Mouse (Mus musculus) lung, postnatal 0 days (tissue): ENCODE results near the gene Gm48551. TPM values are rescaled to one million over a fixed set of nuclear protein-coding genes. Genes with fewer than 3 reads are reported as not detected.

ENCODE experiments used
- ATAC-seq: fragments of 200-750 bp; cut with Nextera tagmentation; 2 replicates; pipeline ENCODE4 v1.8.0; 2017; ENCODE audit warnings: moderate library complexity
- DNase-seq: peaks from one replicate; pipeline ENCODE4 v3.0.0-alpha.2; 2016; ENCODE audit warnings: low spot score
- H3K27ac ChIP-seq: fragments of 300-500 bp; sonication (generic); 2 replicates; pipeline ENCODE4 v1.5.1; 2014; ENCODE audit warnings: antibody characterized with exemption, mild to moderate bottlenecking, low read length, mixed read lengths
- H3K27me3 ChIP-seq: fragments of 300-500 bp; sonication (generic); replicated peaks from 2 replicates; pipeline ENCODE4 v1.6.1; 2014; ENCODE audit warnings: low read length, mixed read lengths; ENCODE audit not compliant: insufficient read depth
- H3K36me3 ChIP-seq: fragments of 300-500 bp; sonication (generic); 2 replicates; pipeline ENCODE4 v1.6.1; 2014; ENCODE audit warnings: low read length, mixed read lengths; ENCODE audit not compliant: insufficient read depth
- H3K4me1 ChIP-seq: fragments of 300-500 bp; sonication (generic); 2 replicates; pipeline ENCODE4 v1.6.1; 2014; ENCODE audit warnings: antibody characterized with exemption, low read depth, low read length, mixed read lengths; ENCODE audit not compliant: insufficient read depth
- H3K4me2 ChIP-seq: fragments of 300-500 bp; sonication (generic); replicated peaks from 2 replicates; pipeline ENCODE4 v1.6.1; 2014; ENCODE audit warnings: low read depth, mild to moderate bottlenecking, low read length, moderate library complexity, mixed read lengths
- H3K4me3 ChIP-seq: fragments of 300-500 bp; sonication (generic); 2 replicates; pipeline ENCODE4 v1.5.1; 2014; ENCODE audit warnings: low read depth, low read length
- H3K9ac ChIP-seq: fragments of 300-500 bp; sonication (generic); replicated peaks from 2 replicates; pipeline ENCODE4 v1.6.1; 2014; ENCODE audit warnings: low read depth, mild to moderate bottlenecking
- H3K9me3 ChIP-seq: fragments of 300-500 bp; sonication (generic); 2 replicates; pipeline ENCODE4 v1.6.1; 2016; ENCODE audit warnings: low read length, mixed read lengths
- CTCF ChIP-seq: IDR thresholded peaks from 2 replicates; pipeline ENCODE4 v1.5.1; 2016; ENCODE audit warnings: antibody characterized with exemption, mild to moderate bottlenecking
- EP300 ChIP-seq: IDR thresholded peaks from 2 replicates; pipeline ENCODE4 v1.6.1; 2016; ENCODE audit warnings: antibody characterized with exemption, mild to moderate bottlenecking, control low read depth
- WGBS: fragments of 180-500 bp; shearing (Covaris S2); extraction: QIAGEN DNeasy Blood & Tissue Kit; methylation state at CpG from one replicate; pipeline ENCODE4 v1.1.7; 2014; 5-methylcytosine and 5-hydroxymethylcytosine counted together
- polyA plus RNA-seq: library from polyadenylated mRNA; unstranded; fragments of >200 nt; fragmentation: Nextera tagmentation; extraction: Ambion mirVana; gene quantifications from 2 replicates; pipeline ENCODE4 v1.2.1, GENCODE M21; 2015

Gm48551 gene
- polyA plus RNA-seq, 1 experiment from 2014 or later, result 2.4 TPM

DNA sequence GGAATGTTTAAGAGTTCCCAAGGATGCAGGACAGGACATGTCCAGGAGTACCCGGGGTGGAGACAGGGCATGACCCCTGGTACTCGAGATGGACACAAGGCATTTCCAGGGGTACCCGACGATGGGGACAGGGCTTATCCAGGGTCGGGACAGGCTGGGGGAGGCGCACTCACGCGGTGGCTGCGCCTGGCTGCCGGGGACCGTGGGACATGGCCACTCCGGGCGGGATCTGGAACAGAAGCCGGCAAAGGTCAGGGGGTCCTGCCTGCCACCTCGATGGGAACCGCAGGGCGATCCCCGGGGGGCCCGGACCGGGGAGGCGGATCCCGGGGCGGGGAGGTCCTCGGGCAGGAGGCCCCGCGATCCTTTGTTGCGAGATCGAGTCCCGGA, 34.3 kb upstream of the Gm48551 start:
- TF ChIP-seq EP300 (no peak), CTCF (no peak)
- 0 out of 2 replicates have a peak, but pooled peaks cover 2% of the 10 kb centered on the region for H3K4me1 ChIP-seq
- peak overlapping the region; percentile 68 for H3K4me3 ChIP-seq
- peak overlapping the region; percentile 94 for H3K4me2 ChIP-seq
- under 1% methylated on average over 29 of the region's 29 CpGs for WGBS
- H3K36me3 ChIP-seq, result no peaks in the 10 kb centered on the region
- peak overlapping the region; percentile 68 for H3K9ac ChIP-seq
- H3K27me3 ChIP-seq, result no peaks in the 10 kb centered on the region
- no peaks in the 10 kb centered on the region for H3K9me3 ChIP-seq
- H3K27ac ChIP-seq, result peak overlapping the region; percentile 76
- DNase-seq, result no peak
- no peak for ATAC-seq

DNA sequence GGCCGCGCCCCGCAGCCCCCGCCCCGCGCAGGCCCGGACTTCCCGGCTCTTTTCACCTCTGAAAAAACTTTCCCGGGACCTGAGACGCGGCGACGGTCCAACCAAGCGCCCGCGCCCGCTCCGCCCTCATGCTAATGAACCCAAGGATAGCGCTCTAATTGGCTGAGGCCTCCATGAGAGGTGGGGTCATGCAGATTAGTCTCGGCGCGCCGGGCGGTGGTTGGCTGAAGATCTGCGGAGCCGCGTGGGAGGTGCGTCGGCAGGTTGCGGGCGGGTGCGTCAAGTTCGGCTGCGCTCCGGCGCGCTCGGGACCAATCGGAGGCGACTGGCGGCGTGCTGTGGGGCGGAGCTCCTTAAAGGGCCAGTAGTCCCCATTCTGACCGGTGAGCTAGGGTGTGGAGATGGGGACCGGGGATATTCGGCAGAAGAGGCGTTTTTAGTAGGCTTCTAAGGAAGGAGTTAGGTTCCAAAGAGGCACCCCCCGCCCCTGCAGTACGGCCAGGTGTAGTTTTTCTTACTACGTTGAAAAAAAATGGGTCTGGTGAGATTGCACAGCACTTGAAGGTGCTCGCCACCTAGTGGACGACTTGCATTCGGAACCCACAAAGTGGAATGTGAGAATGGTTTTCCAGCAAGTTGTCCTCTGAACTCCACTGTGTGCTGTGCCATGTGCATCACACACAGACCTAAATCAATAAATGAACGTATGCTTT, 33.8 kb upstream of the Gm48551 start, which contains the start of gene Hmg20b:
TSS of gene Hmg20b (minus strand) at position 130 of the 713 bp plus-strand sequence.
- Histone ChIP-seq H3K4me3 (peak within 1 kb of the TSS; percentile 68), H3K9me3 (no peaks in the 10 kb centered on the region), H3K36me3 (no peaks in the 10 kb centered on the region), H3K4me2 (peak within 1 kb of the TSS; percentile 94), H3K4me1 (0 out of 2 replicates have a peak, but pooled peaks cover 2% of the 10 kb centered on the region), H3K9ac (peak within 1 kb of the TSS; percentile 68), H3K27me3 (no peaks in the 10 kb centered on the region), H3K27ac (peak within 1 kb of the TSS; percentile 76)
- WGBS, result 3% methylated on average over 53 of the region's 54 CpGs
- DNase-seq, result peak; percentile 100
- TF ChIP-seq CTCF, result peak; percentile 90
- TF ChIP-seq EP300, result no peak
- ATAC-seq, result peak; percentile 96

DNA sequence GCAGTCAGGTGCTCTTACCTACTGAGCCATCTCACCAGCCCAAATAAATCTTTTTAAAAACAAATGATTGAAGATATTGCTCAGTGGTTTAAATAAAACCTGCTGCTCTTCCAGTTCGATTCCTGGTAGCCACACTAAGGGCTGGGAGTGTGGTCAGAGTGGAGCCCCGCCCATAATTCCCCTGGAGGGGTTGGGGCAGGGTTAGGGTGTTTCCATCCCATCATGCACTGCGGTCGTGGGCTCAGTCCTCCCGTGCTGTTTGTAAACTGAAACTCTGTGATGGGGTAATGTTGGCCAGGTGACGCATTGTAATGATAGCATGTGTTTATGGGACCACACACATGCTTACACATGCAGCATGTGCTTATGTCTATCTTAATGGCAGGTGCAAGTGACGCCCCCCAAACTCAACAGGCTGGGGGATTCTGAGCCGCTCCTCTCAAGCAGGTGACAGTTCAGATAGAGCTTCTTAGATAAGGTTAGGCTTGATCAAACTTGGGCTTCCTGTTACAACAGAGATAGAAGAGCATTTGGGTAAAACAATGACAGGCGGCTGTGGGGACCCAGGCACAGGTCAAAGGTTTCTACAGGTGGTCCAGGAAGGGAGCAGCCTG, 32.5 kb upstream of the Gm48551 start:
- Histone ChIP-seq H3K4me1 (peaks cover 5% of the 10 kb centered on the region), H3K4me3 (no peak overlapping the region), H3K27ac (no peak overlapping the region), H3K36me3 (no peaks in the 10 kb centered on the region), H3K9me3 (no peaks in the 10 kb centered on the region), H3K9ac (no peak overlapping the region), H3K4me2 (no peak overlapping the region), H3K27me3 (no peaks in the 10 kb centered on the region)
- DNase-seq (no peak), ATAC-seq (no peak)
- TF ChIP-seq EP300 (no peak), CTCF (no peak)
- WGBS, result 19% methylated on average over 9 of the region's 9 CpGs

DNA sequence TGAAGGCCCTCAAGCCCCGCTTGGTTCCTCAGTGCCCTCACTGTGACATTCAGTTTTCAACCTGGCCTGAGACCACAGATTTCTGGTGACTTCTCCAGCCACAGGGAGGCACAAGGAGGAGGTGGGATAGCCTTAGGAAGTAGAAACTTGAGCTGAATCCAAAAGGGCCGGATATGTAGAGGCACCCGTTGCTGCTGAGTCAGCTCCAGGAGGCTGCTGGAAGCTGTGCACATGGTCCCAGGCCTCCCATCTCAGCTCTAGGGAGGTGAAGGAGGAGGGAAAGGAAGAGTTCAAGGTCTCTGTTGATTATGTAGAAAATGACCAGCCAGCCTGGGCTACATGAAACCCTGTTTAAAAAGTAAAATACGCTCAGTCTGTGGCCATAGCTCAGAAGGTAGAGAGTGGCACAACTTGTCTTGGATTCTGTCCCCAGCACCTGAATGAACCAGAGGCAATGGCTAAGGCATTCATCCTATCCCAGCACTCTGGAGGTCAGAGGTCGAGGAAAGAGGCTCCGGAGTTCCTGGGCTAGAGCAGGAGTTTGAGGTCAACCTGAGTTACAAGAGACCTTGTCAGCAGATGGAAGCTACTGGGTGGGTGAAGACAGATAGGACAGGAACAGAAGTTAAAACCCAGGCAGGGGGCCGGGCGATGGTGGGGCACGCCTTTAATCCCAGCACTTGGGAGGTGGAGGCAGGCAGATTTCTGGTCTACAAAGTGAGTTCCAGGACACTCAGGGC, 29.4 kb upstream of the Gm48551 start:
- Histone ChIP-seq H3K27ac (no peak overlapping the region), H3K9ac (no peak overlapping the region), H3K4me2 (no peak overlapping the region), H3K27me3 (no peaks in the 10 kb centered on the region), H3K4me3 (no peak overlapping the region), H3K4me1 (peaks cover 14% of the 10 kb centered on the region), H3K36me3 (no peaks in the 10 kb centered on the region), H3K9me3 (no peaks in the 10 kb centered on the region)
- TF ChIP-seq EP300, result no peak
- ATAC-seq, result no peak
- 64% methylated on average over 9 of the region's 9 CpGs for WGBS
- DNase-seq, result no peak

DNA sequence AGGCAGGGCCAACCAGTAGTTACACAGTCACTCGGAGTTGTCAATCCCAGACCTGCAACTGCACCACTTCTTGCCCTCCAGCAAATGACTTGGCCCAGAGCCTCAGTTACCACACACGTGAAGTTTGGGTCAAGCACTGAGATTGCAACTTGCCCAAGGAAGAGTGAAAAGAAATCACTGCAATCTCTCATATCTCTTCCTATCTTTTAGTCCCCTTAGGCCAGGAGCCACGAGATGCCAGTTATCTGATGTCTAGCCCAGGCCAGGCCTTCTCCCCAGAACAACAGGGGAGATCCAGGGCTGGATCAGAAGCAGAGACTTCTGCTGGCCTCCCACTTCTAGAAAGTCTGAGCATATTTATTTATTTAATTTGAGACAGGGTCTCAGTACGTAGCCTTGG, 28.7 kb upstream of the Gm48551 start:
- no peaks in the 10 kb centered on the region for H3K27me3 ChIP-seq
- no peak overlapping the region for H3K4me2 ChIP-seq
- TF ChIP-seq CTCF (no peak), EP300 (no peak)
- H3K4me3 ChIP-seq, result no peak overlapping the region
- no peaks in the 10 kb centered on the region for H3K9me3 ChIP-seq
- H3K4me1 ChIP-seq, result peaks cover 14% of the 10 kb centered on the region
- H3K9ac ChIP-seq, result no peak overlapping the region
- no peak for ATAC-seq
- no peak overlapping the region for H3K27ac ChIP-seq
- DNase-seq, result no peak
- H3K36me3 ChIP-seq, result no peaks in the 10 kb centered on the region
- WGBS, result 72% methylated on average over 4 of the region's 4 CpGs

DNA sequence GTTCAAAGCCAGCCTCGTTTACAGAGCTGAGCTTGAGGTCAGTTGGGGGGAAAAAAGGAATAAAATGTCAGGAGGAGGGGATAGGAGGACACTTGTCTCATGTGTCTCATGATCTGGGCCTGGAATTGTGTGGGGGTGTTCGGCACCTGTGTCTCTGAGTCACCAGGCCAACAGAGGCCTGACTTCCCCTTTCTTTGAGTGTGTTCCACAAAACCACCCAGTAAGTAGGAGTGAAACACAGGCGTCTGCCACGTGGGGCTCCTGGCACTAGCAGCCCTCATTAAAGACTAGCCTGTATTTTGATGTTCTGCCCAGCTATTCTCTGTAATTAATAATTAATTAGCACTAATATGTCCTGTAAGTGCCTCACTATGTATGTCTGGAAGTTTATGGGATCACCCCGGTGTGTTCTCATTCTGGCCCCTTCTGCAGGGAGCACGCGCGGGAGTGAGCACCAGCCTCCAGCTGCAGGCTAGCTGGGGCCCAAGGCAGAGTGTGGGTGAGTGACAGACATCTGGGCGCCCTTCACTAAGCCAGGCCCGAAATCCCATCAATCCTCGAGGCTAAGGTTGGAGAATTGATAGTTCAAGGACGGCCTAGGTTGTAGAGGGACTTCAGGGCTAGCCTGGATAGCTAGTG, 27.8 kb upstream of the Gm48551 start:
- peaks cover 14% of the 10 kb centered on the region for H3K4me1 ChIP-seq

More for the DNA sequence above, 27.8 kb upstream of the Gm48551 start:
- no peak for TF ChIP-seq CTCF
- TF ChIP-seq EP300, result no peak
- Histone ChIP-seq H3K9ac (no peak overlapping the region), H3K9me3 (no peaks in the 10 kb centered on the region), H3K4me2 (peak overlapping the region; percentile 99), H3K4me3 (peak overlapping the region; percentile 70; the same call in 1 of the 2 replicates), H3K27ac (no peak overlapping the region), H3K27me3 (no peaks in the 10 kb centered on the region), H3K36me3 (no peaks in the 10 kb centered on the region)
- DNase-seq (no peak), ATAC-seq (no peak)
- WGBS, result 55% methylated on average over 12 of the region's 12 CpGs
